Mouse (Mus musculus) spleen, adult 2 months (tissue): ENCODE measurements around the gene Hmgcll1.

ENCODE experiments used
- CTCF ChIP-seq: fragments of 200-500 bp; IDR thresholded peaks from 2 replicates; pipeline ENCODE4 v1.5.1; 2011; ENCODE audit warnings: mild to moderate bottlenecking, inconsistent platforms; ENCODE audit not compliant: insufficient read depth, insufficient read length, insufficient replicate concordance; ENCODE audit errors: extremely low read depth
- POLR2A ChIP-seq: fragments of 200-500 bp; IDR thresholded peaks from 2 replicates; pipeline ENCODE4 v1.6.1; 2011; ENCODE audit warnings: low read depth, low read length, inconsistent platforms

DNA sequence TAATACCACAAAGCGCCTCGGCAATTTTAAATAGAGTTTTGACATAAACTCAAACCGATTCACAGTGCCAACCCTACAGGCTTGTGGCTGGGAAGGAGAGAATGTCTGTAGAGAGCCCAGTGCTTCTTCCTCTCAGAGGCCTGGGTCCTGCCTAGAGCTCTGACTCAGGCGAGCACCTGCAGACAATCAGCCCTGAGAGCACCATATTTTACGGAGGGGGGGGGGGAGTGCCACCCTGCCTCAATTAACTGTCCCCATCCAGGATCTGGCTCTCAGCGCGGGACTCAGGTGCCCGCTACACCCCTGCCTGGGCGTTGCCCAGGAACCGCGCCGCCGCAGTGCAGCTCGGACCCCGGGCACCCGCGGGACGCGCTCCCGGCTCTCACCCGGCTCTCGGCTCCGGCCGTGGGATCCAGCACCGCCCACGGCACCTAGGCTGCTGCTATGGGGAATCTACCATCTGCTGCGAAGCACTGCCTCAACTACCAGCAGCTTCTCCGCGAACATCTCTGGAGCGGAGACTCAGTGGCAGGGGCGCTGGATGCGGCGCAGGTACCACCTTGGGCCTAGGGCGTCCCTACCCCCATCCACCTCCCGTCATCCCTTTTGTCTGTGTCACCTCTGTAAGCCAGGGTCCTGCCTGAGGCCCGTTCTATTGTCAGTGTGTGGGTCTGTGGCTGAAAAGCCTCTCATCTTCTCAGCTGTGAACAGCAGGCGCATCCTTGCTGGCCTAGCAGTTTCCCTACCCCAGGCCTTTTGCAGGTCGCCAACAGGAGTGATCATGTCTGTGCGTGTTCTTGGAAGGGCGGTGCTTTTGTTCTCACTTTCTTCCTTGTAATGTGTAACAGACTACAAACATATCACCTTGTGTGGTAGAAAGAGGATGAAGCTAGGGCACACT lies at the start of gene Hmgcll1:
- TF ChIP-seq CTCF (no peak), POLR2A (no peak)
